Mouse (Mus musculus) embryonic facial prominence, embryonic 14.5 days (tissue): Measurements from ENCODE around the gene Proz. TPM values are rescaled to one million over a fixed set of nuclear protein-coding genes. Genes with fewer than 3 reads are reported as not detected.
A peak's percentile ranks its signal among the peaks of the same experiment; 100 is the strongest.

Experiments
- ATAC-seq: fragments of 200-750 bp; cut with Nextera tagmentation; 2 replicates; pipeline ENCODE4 v1.8.0; 2017; ENCODE audit warnings: low read depth, moderate number of reproducible peaks, moderate TSS enrichment
- DNase-seq: peaks from one replicate; pipeline ENCODE4 v3.0.0-alpha.2; 2015; ENCODE audit warnings: low spot score
- H3K27ac ChIP-seq: fragments of 300-500 bp; sonication (generic); replicated peaks from 2 replicates; pipeline ENCODE4 v1.5.1; 2014; ENCODE audit warnings: low read depth, mild to moderate bottlenecking, low read length, moderate library complexity
- H3K27me3 ChIP-seq: fragments of 300-500 bp; sonication (generic); replicated peaks from 2 replicates; pipeline ENCODE4 v1.6.1; 2014; ENCODE audit warnings: low read length; ENCODE audit not compliant: control insufficient read depth, insufficient read depth
- H3K36me3 ChIP-seq: fragments of 300-500 bp; sonication (generic); 2 replicates; pipeline ENCODE4 v1.6.1; 2014; ENCODE audit warnings: low read length, mixed read lengths; ENCODE audit not compliant: control insufficient read depth, insufficient read depth
- H3K4me1 ChIP-seq: fragments of 300-500 bp; sonication (generic); 2 replicates; pipeline ENCODE4 v1.6.1; 2014; ENCODE audit warnings: antibody characterized with exemption, low read length; ENCODE audit not compliant: control insufficient read depth, insufficient read depth
- H3K4me2 ChIP-seq: fragments of 300-500 bp; sonication (generic); 2 replicates; pipeline ENCODE4 v1.6.1; 2014; ENCODE audit warnings: low read depth, mild to moderate bottlenecking, low read length, moderate library complexity, mixed read lengths
- H3K4me3 ChIP-seq: fragments of 300-500 bp; sonication (generic); 2 replicates; pipeline ENCODE4 v1.5.1; 2014; ENCODE audit warnings: low read depth, mild to moderate bottlenecking, low read length
- H3K9ac ChIP-seq: fragments of 300-500 bp; sonication (generic); 2 replicates; pipeline ENCODE4 v1.6.1; 2014; ENCODE audit warnings: low read depth, mild to moderate bottlenecking, low read length, moderate library complexity, mixed read lengths
- H3K9me3 ChIP-seq: fragments of 300-500 bp; sonication (generic); 2 replicates; pipeline ENCODE4 v1.6.1; 2016; ENCODE audit warnings: low read length; ENCODE audit not compliant: control insufficient read depth
- WGBS: fragments of 180-500 bp; shearing (Covaris S2); extraction: QIAGEN DNeasy Blood & Tissue Kit; methylation state at CpG from one replicate; pipeline ENCODE4 v1.1.7; 2014; 5-methylcytosine and 5-hydroxymethylcytosine counted together
- polyA plus RNA-seq: library from polyadenylated mRNA; unstranded; fragments of >200 nt; fragmentation: Nextera tagmentation; extraction: Ambion mirVana; gene quantifications from 2 replicates; pipeline ENCODE4 v1.2.1, GENCODE M21; 2014

The Proz gene
- polyA plus RNA-seq: 0.21 and 0.24 TPM in 2 replicates

DNA sequence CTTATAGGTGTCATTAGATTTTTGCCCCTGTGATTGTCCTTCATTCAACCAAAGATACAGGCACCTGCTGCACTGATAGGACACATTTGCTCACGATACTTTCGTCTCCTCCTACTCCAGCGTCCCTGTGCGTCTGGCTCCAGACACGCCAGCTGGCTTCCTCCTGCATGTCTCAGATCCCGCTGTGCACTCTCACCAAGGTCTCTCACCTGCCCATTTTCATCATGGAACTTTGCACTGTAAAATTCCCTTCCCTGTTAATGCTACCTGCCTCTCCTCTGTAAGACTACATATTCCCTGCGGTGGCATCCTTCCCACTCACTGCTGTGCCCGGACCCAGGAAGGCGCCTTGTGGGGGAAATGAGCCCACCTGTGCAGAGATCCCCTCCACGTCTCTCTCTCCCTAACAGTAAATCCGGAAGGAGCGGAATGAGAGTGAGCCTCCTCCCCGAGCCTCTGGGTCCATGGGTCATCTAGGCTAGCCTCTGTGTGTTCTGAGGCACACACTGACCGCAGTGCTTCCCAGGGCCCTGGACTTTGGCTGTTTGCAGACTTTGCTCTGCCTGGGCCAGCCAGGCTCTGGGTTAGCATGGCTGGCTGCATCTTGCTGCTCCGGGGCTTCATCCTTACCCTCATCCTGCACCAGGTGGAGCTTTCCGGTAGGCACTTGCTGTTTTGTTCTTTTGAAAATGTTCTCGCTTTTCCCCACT is at the start of gene Proz:
Proz (plus strand) TSS at position 474 of the 710 bp plus-strand sequence.
- Histone ChIP-seq H3K4me3 (no peak within 1 kb of the TSS), H3K27me3 (no peaks in the 10 kb centered on the region), H3K27ac (no peak within 1 kb of the TSS), H3K36me3 (no peaks in the 10 kb centered on the region), H3K9ac (no peak within 1 kb of the TSS), H3K4me1 (no peaks in the 10 kb centered on the region), H3K4me2 (no peak within 1 kb of the TSS), H3K9me3 (no peaks in the 10 kb centered on the region)
- 76% methylated on average over 17 of the region's 17 CpGs for WGBS
- DNase-seq (no peak), ATAC-seq (no peak)

- no peak overlapping the region for H3K4me3 ChIP-seq
- H3K27ac ChIP-seq: no peak overlapping the region
- DNase-seq: no peak
- ATAC-seq: no peak
- no peak overlapping the region for H3K9ac ChIP-seq
- H3K27me3 ChIP-seq: no peaks in the 10 kb centered on the region
- H3K4me2 ChIP-seq: no peak overlapping the region
- H3K9me3 ChIP-seq: no peaks in the 10 kb centered on the region
- 54% methylated on average over 4 of the region's 4 CpGs for WGBS
- no peaks in the 10 kb centered on the region for H3K4me1 ChIP-seq
- 0 out of 2 replicates have a peak, but pooled peaks cover 5% of the 10 kb centered on the region for H3K36me3 ChIP-seq
Observed at GRCm38 (mm10) chr8:13019560-13019959, 41.2 kb upstream of the Proz start.

DNA sequence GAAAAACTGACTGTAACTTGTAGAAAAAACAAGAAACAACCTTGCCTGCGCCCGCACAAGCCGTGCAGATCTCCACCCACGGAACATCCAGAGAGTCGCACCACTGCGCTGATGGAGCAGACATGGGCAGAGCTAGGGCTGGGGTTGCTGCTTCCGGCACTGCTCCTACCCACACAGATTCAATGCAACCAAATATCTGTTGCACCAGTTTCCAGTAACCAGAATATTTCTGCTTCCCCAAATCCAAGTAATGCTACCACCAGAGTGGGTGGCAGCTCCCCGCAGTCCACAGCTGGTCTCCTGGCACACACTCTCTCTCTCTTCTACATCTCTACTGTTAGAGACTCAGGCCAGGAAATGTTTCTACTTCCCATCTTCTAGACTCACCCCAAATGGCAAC is 38.9 kb upstream of the Proz start:
- H3K27ac ChIP-seq: no peak overlapping the region
- 93% methylated on average over 8 of the region's 8 CpGs for WGBS
- H3K4me1 ChIP-seq: no peaks in the 10 kb centered on the region
- H3K9ac ChIP-seq: no peak overlapping the region
- H3K27me3 ChIP-seq: no peaks in the 10 kb centered on the region
- DNase-seq: no peak
- H3K9me3 ChIP-seq: no peaks in the 10 kb centered on the region
- H3K4me3 ChIP-seq: no peak overlapping the region
- H3K36me3 ChIP-seq: 0 out of 2 replicates have a peak, but pooled peaks cover 2% of the 10 kb centered on the region
- ATAC-seq: no peak
- H3K4me2 ChIP-seq: no peak overlapping the region

GRCm38 (mm10) chr8:13025487-13026224 is 35.1 kb upstream of the Proz start, which contains the start of gene F7:
TSS of gene F7 (plus strand) at chr8:13026034.
- H3K9ac ChIP-seq: no peak within 1 kb of the TSS
- H3K4me2 ChIP-seq: no peak within 1 kb of the TSS
- WGBS: 51% methylated on average over 10 of the region's 10 CpGs
- H3K27me3 ChIP-seq: no peaks in the 10 kb centered on the region
- no peaks in the 10 kb centered on the region for H3K4me1 ChIP-seq
- no peaks in the 10 kb centered on the region for H3K9me3 ChIP-seq
- ATAC-seq (no peak), DNase-seq (no peak)
- no peaks in the 10 kb centered on the region for H3K36me3 ChIP-seq
- H3K27ac ChIP-seq: no peak within 1 kb of the TSS
- H3K4me3 ChIP-seq: no peak within 1 kb of the TSS

GRCm38 (mm10) chr8:13027615-13028014 is 33.1 kb upstream of the Proz start:
- Histone ChIP-seq H3K4me2 (no peak overlapping the region), H3K27ac (no peak overlapping the region), H3K9ac (no peak overlapping the region), H3K4me3 (no peak overlapping the region), H3K9me3 (no peaks in the 10 kb centered on the region), H3K27me3 (no peaks in the 10 kb centered on the region), H3K4me1 (no peaks in the 10 kb centered on the region), H3K36me3 (no peaks in the 10 kb centered on the region)
- DNase-seq: no peak
- WGBS: 88% methylated on average over 5 of the region's 5 CpGs
- ATAC-seq: no peak

DNA sequence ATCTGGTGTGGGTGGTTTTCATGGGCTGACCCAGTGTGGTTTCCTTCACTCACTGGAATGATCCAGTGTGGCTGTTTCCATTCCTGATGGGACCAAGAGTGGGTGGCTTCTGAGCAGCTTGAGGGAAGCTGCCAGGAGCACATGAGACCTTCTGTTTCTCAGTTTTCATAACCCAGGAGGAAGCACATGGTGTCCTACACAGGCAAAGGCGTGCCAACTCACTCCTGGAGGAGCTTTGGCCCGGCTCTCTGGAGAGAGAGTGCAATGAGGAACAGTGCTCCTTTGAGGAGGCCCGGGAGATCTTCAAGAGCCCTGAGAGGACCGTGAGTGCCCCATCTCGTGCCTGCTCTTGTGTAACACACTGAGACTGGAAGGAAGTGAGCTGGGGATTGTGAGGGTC is 32.2 kb upstream of the Proz start:
- Histone ChIP-seq H3K4me3 (no peak overlapping the region), H3K4me2 (no peak overlapping the region), H3K36me3 (no peaks in the 10 kb centered on the region), H3K27ac (no peak overlapping the region), H3K27me3 (no peaks in the 10 kb centered on the region), H3K4me1 (no peaks in the 10 kb centered on the region), H3K9ac (no peak overlapping the region), H3K9me3 (no peaks in the 10 kb centered on the region)
- WGBS: 51% methylated on average over 5 of the region's 5 CpGs
- ATAC-seq (no peak), DNase-seq (no peak)

DNA sequence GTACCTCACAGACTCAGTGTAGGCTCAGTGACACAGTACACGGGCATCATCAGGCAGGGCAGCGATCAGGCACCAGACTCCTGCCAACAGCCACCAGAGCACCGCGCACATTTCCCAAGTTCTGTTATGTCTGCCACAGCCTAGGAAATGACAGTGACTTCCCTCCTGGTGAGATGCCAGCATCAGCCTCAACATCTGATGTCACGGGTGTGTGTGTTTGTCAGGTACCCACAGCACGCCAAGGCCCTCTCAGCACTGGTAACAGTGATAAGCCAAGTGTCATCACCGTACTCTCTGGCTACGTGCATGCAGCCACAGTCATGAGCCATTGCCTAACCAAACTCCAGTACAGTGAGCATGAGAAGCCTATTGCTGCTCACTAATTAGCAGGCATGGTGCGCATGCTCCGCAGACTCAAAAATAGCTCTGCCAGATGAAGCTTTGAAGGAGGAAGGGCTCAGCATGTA is 24.3 kb upstream of the Proz start:
- peak; percentile 24 for DNase-seq
- H3K4me2 ChIP-seq: no peak overlapping the region
- H3K4me1 ChIP-seq: no peaks in the 10 kb centered on the region
- H3K27me3 ChIP-seq: no peaks in the 10 kb centered on the region
- WGBS: 86% methylated on average over 10 of the region's 10 CpGs
- no peak overlapping the region for H3K27ac ChIP-seq
- no peak for ATAC-seq
- no peak overlapping the region for H3K4me3 ChIP-seq
- H3K36me3 ChIP-seq: no peaks in the 10 kb centered on the region
- H3K9ac ChIP-seq: no peak overlapping the region
- no peaks in the 10 kb centered on the region for H3K9me3 ChIP-seq

DNA sequence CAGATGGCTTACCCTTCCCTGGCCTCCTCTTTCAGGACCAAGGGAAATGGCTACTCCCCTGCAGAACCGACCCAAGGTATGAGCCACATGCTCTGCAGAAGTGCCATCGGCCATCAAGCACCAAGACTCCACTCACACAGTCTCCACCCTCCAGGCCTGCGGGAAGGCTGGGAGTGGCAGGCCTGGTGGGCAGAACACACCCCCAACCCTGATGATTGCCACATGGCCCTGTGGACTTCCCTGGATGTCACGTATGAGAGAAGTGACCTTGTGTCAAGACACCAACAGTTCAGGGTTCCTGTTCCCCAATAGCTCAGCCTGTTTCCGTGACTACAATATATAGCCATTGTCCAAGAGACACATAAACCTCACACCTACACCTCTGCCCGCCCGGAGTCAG is 23.7 kb upstream of the Proz start, which contains the start of gene F10:
F10 (plus strand) TSS at position 294 of the 400 bp plus-strand sequence.
- DNase-seq: no peak
- Histone ChIP-seq H3K4me1 (no peaks in the 10 kb centered on the region), H3K27me3 (no peaks in the 10 kb centered on the region), H3K4me3 (no peak within 1 kb of the TSS), H3K27ac (no peak within 1 kb of the TSS), H3K9ac (no peak within 1 kb of the TSS), H3K36me3 (no peaks in the 10 kb centered on the region), H3K4me2 (no peak within 1 kb of the TSS), H3K9me3 (no peaks in the 10 kb centered on the region)
- ATAC-seq: no peak
- 61% methylated on average over 7 of the region's 7 CpGs for WGBS
